Mouse (Mus musculus) CH12.LX (cell line): ENCODE data around the gene Aurkb. TPM values are rescaled to one million over a fixed set of nuclear protein-coding genes. Genes with fewer than 3 reads are reported as not detected.
A peak's percentile ranks its signal among the peaks of the same experiment; 100 is the strongest.

Experiments
- DNase-seq: peaks from one replicate; pipeline ENCODE4 v3.0.0-alpha.2; 2013; ENCODE audit errors: extremely low read depth
- H3K27ac ChIP-seq: 2 replicates; pipeline ENCODE4 v1.5.1; 2012; ENCODE audit warnings: low read depth, mild to moderate bottlenecking, control low read depth, moderate library complexity; ENCODE audit not compliant: insufficient read depth
- H3K27me3 ChIP-seq: replicated peaks from 2 replicates; pipeline ENCODE3; 2012; ENCODE audit warnings: inconsistent platforms
- H3K36me3 ChIP-seq, 2 experiments: replicated peaks in 1 of 2; 2 replicates each; pipeline versions ENCODE3 to v1.6.1; 2012; ENCODE audit warnings: inconsistent platforms in 1 of 2, low read length in 1 of 2, mild to moderate bottlenecking in 1 of 2, mixed read lengths in 1 of 2, moderate library complexity in 1 of 2; ENCODE audit not compliant: control insufficient read depth in 1 of 2, insufficient read depth in 1 of 2
- H3K4me1 ChIP-seq, 2 experiments: 2 replicates each; pipeline ENCODE4 v1.6.1; 2012; ENCODE audit warnings: inconsistent platforms in 1 of 2, moderate library complexity in 1 of 2; ENCODE audit not compliant: insufficient read depth in 2 of 2, control insufficient read depth in 1 of 2
- H3K4me2 ChIP-seq: 2 replicates; pipeline ENCODE4 v1.6.1; 2012; ENCODE audit warnings: low read depth, mild to moderate bottlenecking, control low read depth; ENCODE audit not compliant: poor library complexity, insufficient read depth, severe bottlenecking
- H3K4me3 ChIP-seq, 3 experiments: fragments of 150-350 bp in 1 of 3; sonication (generic) in 1 of 3; replicated peaks in 1 of 3; 2 replicates each; pipeline versions ENCODE3 to v1.5.1; 2011 to 2012; ENCODE audit warnings: low read depth in 2 of 3, low read length in 2 of 3, mild to moderate bottlenecking in 2 of 3, moderate library complexity in 2 of 3, control low read depth in 1 of 3, improper control_type of control experiment in 1 of 3, inconsistent platforms in 1 of 3, mixed read lengths in 1 of 3; ENCODE audit not compliant: poor library complexity in 1 of 3
- H3K79me2 ChIP-seq: replicated peaks from 2 replicates; pipeline ENCODE4 v1.6.1; 2012; ENCODE audit warnings: mild to moderate bottlenecking, moderate library complexity; ENCODE audit not compliant: control insufficient read depth, poor library complexity, insufficient read depth, severe bottlenecking; ENCODE audit errors: extremely low read depth
- H3K9ac ChIP-seq: 2 replicates; pipeline ENCODE4 v1.6.1; 2012; ENCODE audit warnings: low read depth, mild to moderate bottlenecking, control low read depth, moderate library complexity; ENCODE audit not compliant: insufficient read depth
- H3K9me3 ChIP-seq: replicated peaks from 2 replicates; pipeline ENCODE3; 2012; ENCODE audit warnings: low read length, inconsistent platforms, mixed read lengths
- BHLHE40 ChIP-seq: IDR thresholded peaks from 2 replicates; pipeline ENCODE4 v1.6.1; 2011; ENCODE audit warnings: mild to moderate bottlenecking, low read depth, low read length, improper control_type of control experiment
- CHD1 ChIP-seq: IDR thresholded peaks from 2 replicates; pipeline ENCODE4 v1.6.1; 2012; ENCODE audit warnings: low read depth, low read length, improper control_type of control experiment, inconsistent platforms
- CHD2 ChIP-seq: IDR thresholded peaks from 2 replicates; pipeline ENCODE4 v1.6.1; 2011; ENCODE audit warnings: low read length, improper control_type of control experiment
- CTCF ChIP-seq, 2 experiments: IDR thresholded peaks in 1 of 2; conservative IDR thresholded peaks in 1 of 2; 2 replicates each; pipeline ENCODE4 v1.5.1; 2011 to 2012; ENCODE audit warnings: low read depth in 2 of 2, low read length in 2 of 2, improper control_type of control experiment in 1 of 2, inconsistent platforms in 1 of 2, mild to moderate bottlenecking in 1 of 2, moderate library complexity in 1 of 2
- E2F4 ChIP-seq: IDR thresholded peaks from 2 replicates; pipeline ENCODE4 v1.6.1; 2011; ENCODE audit warnings: low read depth, low read length, improper control_type of control experiment; ENCODE audit not compliant: insufficient replicate concordance
- ELF1 ChIP-seq: IDR thresholded peaks from 2 replicates; pipeline ENCODE4 v1.6.1; 2014; ENCODE audit warnings: low read depth, mild to moderate bottlenecking, inconsistent platforms, low read length, improper control_type of control experiment
- EP300 ChIP-seq: IDR thresholded peaks from 2 replicates; pipeline ENCODE4 v1.6.1; 2011; ENCODE audit warnings: low read length, improper control_type of control experiment
- ETS1 ChIP-seq: conservative IDR thresholded peaks from 2 replicates; pipeline ENCODE4 v1.6.1; 2012; ENCODE audit warnings: low read depth, mild to moderate bottlenecking, inconsistent platforms, low read length, improper control_type of control experiment, moderate library complexity
- GABPA ChIP-seq: IDR thresholded peaks from 2 replicates; pipeline ENCODE4 v1.6.1; 2012; ENCODE audit warnings: low read depth, low read length, improper control_type of control experiment, inconsistent platforms; ENCODE audit not compliant: insufficient replicate concordance
- HCFC1 ChIP-seq: IDR thresholded peaks from 2 replicates; pipeline ENCODE4 v1.6.1; 2012; ENCODE audit warnings: low read depth, mild to moderate bottlenecking, inconsistent platforms, low read length, improper control_type of control experiment
- IRF4 ChIP-seq: IDR thresholded peaks from 2 replicates; pipeline ENCODE4 v1.6.1; 2014; ENCODE audit warnings: low read depth, mild to moderate bottlenecking, inconsistent platforms, low read length, improper control_type of control experiment
- JUN ChIP-seq: IDR thresholded peaks from 2 replicates; pipeline ENCODE4 v1.6.1; 2011; ENCODE audit warnings: low read depth, mild to moderate bottlenecking, low read length, improper control_type of control experiment, moderate library complexity; ENCODE audit not compliant: insufficient read depth
- JUND ChIP-seq: conservative IDR thresholded peaks from 2 replicates; pipeline ENCODE4 v1.6.1; 2011; ENCODE audit warnings: low read depth, low read length, improper control_type of control experiment
- KAT2A ChIP-seq: IDR thresholded peaks from 2 replicates; pipeline ENCODE4 v1.6.1; 2012; ENCODE audit warnings: low read length, improper control_type of control experiment, inconsistent platforms; ENCODE audit not compliant: insufficient replicate concordance
- MAFK ChIP-seq: IDR thresholded peaks from 2 replicates; pipeline ENCODE4 v1.6.1; 2011; ENCODE audit warnings: low read length, improper control_type of control experiment; ENCODE audit not compliant: insufficient replicate concordance
- MAX ChIP-seq: IDR thresholded peaks from 2 replicates; pipeline ENCODE4 v1.6.1; 2011; ENCODE audit warnings: low read length, improper control_type of control experiment
- MAZ ChIP-seq: IDR thresholded peaks from 2 replicates; pipeline ENCODE4 v1.6.1; 2012; ENCODE audit warnings: low read depth, mild to moderate bottlenecking, inconsistent platforms, low read length, improper control_type of control experiment, moderate library complexity
- MEF2A ChIP-seq: IDR thresholded peaks from 2 replicates; pipeline ENCODE4 v1.6.1; 2014; ENCODE audit warnings: low read depth, mild to moderate bottlenecking, inconsistent platforms, low read length, improper control_type of control experiment, borderline replicate concordance
- MXI1 ChIP-seq: IDR thresholded peaks from 2 replicates; pipeline ENCODE4 v1.6.1; 2011; ENCODE audit warnings: mild to moderate bottlenecking, low read depth, low read length, improper control_type of control experiment
- MYC ChIP-seq: IDR thresholded peaks from 2 replicates; pipeline ENCODE4 v1.6.1; 2011; ENCODE audit warnings: low read depth, mild to moderate bottlenecking, improper control_type of control experiment, low read length
- NELFE ChIP-seq: IDR thresholded peaks from 2 replicates; pipeline ENCODE4 v1.6.1; 2011; ENCODE audit warnings: low read depth, low read length, improper control_type of control experiment
- NRF1 ChIP-seq: IDR thresholded peaks from 2 replicates; pipeline ENCODE4 v1.6.1; 2014; ENCODE audit warnings: low read depth, mild to moderate bottlenecking, inconsistent platforms, low read length, improper control_type of control experiment, moderate library complexity
- PAX5 ChIP-seq: IDR thresholded peaks from 2 replicates; pipeline ENCODE4 v1.6.1; 2012; ENCODE audit warnings: low read length, inconsistent platforms, mixed read lengths
- POLR2A ChIP-seq: IDR thresholded peaks from 2 replicates; pipeline ENCODE4 v1.6.1; 2011; ENCODE audit warnings: low read depth, mild to moderate bottlenecking, improper control_type of control experiment, low read length
- POLR2AphosphoS2 ChIP-seq: IDR thresholded peaks from 2 replicates; pipeline ENCODE4 v1.6.1; 2011; ENCODE audit warnings: low read depth, low read length, improper control_type of control experiment
- RAD21 ChIP-seq: IDR thresholded peaks from 2 replicates; pipeline ENCODE4 v1.6.1; 2011; ENCODE audit warnings: low read depth, mild to moderate bottlenecking, low read length, improper control_type of control experiment, moderate library complexity
- RCOR1 ChIP-seq: conservative IDR thresholded peaks from 2 replicates; pipeline ENCODE4 v1.6.1; 2012; ENCODE audit warnings: low read depth, mild to moderate bottlenecking, inconsistent platforms, low read length, improper control_type of control experiment
- SIN3A ChIP-seq: IDR thresholded peaks from 2 replicates; pipeline ENCODE4 v1.6.1; 2012; ENCODE audit warnings: low read length, improper control_type of control experiment, inconsistent platforms
- SMC3 ChIP-seq: IDR thresholded peaks from 2 replicates; pipeline ENCODE4 v1.6.1; 2011; ENCODE audit warnings: low read depth, low read length, improper control_type of control experiment
- TBP ChIP-seq: conservative IDR thresholded peaks from 2 replicates; pipeline ENCODE4 v1.6.1; 2011; ENCODE audit warnings: low read depth, low read length, improper control_type of control experiment
- TCF12 ChIP-seq: IDR thresholded peaks from 2 replicates; pipeline ENCODE4 v1.6.1; 2014; ENCODE audit warnings: low read depth, mild to moderate bottlenecking, inconsistent platforms, low read length, improper control_type of control experiment
- UBTF ChIP-seq: IDR thresholded peaks from 2 replicates; pipeline ENCODE4 v1.6.1; 2012; ENCODE audit warnings: low read depth, mild to moderate bottlenecking, inconsistent platforms, low read length, improper control_type of control experiment, moderate library complexity
- USF1 ChIP-seq: IDR thresholded peaks from 2 replicates; pipeline ENCODE4 v1.6.1; 2014; ENCODE audit warnings: low read depth, mild to moderate bottlenecking, inconsistent platforms, low read length, improper control_type of control experiment
- USF2 ChIP-seq: conservative IDR thresholded peaks from 2 replicates; pipeline ENCODE4 v1.6.1; 2011; ENCODE audit warnings: low read depth, low read length, improper control_type of control experiment
- ZC3H11A ChIP-seq: IDR thresholded peaks from 2 replicates; pipeline ENCODE4 v1.6.1; 2012; ENCODE audit warnings: low read depth, mild to moderate bottlenecking, inconsistent platforms, low read length, improper control_type of control experiment
- ZKSCAN1 ChIP-seq: IDR thresholded peaks from 2 replicates; pipeline ENCODE4 v1.6.1; 2012; ENCODE audit warnings: low read depth, inconsistent platforms, low read length, improper control_type of control experiment, borderline replicate concordance
- ZMIZ1 ChIP-seq: IDR thresholded peaks from 2 replicates; pipeline ENCODE4 v1.6.1; 2012; ENCODE audit warnings: low read depth, mild to moderate bottlenecking, inconsistent platforms, low read length, improper control_type of control experiment
- ZNF384 ChIP-seq: IDR thresholded peaks from 2 replicates; pipeline ENCODE4 v1.6.1; 2012; ENCODE audit warnings: low read depth, low read length, improper control_type of control experiment, inconsistent platforms
- dilution Hi-C: fragments of 300-500 bp; cut with MboI; formaldehyde crosslinking; loops from 2 replicates; pipeline ENCODE4 v1.14.3; 2020; ENCODE audit warnings: low sequenced_read_pairs; ENCODE audit not compliant: extremely low pct_unique_long_range_greater_than_20kb, extremely low pct_ligation_motif_present
- in situ Hi-C: fragments of 300-500 bp; cut with MboI; formaldehyde crosslinking; loops from 3 replicates; pipeline ENCODE4 v1.14.3; 2019; ENCODE audit warnings: low sequenced_read_pairs, low pct_ligation_motif_present, low pct_unique_long_range_greater_than_20kb, mixed read lengths
- polyA plus RNA-seq: library from polyadenylated mRNA; unstranded; fragments of >175 nt; gene quantifications from 2 replicates; pipeline ENCODE4 v1.2.1, GENCODE M21; 2012; ENCODE audit warnings: low read depth; ENCODE audit not compliant: insufficient read length
- total RNA-seq, 2 experiments: library from RNA; depleted of rRNA; stranded (reverse); fragments of 300-350 nt in 1 of 2; fragments of >200 nt in 1 of 2; gene quantifications; 2 replicates each; pipeline ENCODE4 v1.2.3; 2012 to 2014

Gene Aurkb
- total and polyA plus RNA-seq, 3 experiments = 170 to 200 (median 190) TPM

DNA sequence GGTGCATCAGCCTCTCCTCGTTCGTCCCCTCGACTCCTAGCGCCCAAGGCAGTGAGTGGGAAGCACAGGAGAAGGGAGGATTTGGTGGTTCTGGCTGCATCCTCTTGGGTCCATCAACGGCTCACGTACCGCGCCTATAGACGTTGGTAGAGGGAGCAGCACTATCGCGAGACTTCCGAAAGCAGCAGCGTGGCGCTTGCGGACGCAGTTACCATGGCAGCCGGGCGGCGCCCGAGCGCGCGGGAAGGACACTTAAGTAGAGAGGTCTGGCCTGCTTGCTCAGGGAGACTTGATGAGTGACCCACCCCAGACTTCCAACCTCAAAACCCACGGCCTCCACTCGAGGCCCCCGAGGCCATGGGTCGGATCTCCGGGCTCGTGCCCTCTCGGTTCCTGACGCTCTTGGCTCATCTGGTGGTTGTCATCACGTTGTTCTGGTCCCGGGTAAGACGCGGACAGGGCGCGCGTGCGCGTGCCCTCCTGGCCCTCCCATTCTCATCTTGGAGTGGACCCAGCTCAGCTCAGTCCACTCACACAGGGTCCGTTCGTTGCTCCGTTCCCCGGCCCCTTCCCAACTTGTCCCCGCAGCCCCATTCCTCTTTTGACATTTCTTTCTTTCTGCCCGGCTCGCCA lies 25.3 kb downstream of the Aurkb start, which contains the start of gene Tmem107:
TSS of gene Tmem107 (plus strand) at position 217 of the 633 bp plus-strand sequence.
- TF ChIP-seq TCF12 = peak; percentile 76
- no peak for TF ChIP-seq ZKSCAN1
- peak; percentile 65 for TF ChIP-seq BHLHE40
- TF ChIP-seq GABPA = no peak
- no peak for TF ChIP-seq RCOR1
- TF ChIP-seq UBTF = 0 out of 2 replicates have a peak, but pooled peaks have one; percentile 0
- peak; percentile 92; the same call in 1 of the 2 replicates for TF ChIP-seq E2F4
- TF ChIP-seq MEF2A = no peak; the same call in none of the 2 replicates
- TF ChIP-seq EP300 = no peak
- TF ChIP-seq SIN3A = peak; percentile 98
- peak; percentile 88 for TF ChIP-seq POLR2AphosphoS2
- peak; percentile 94 for TF ChIP-seq MYC
- peak; percentile 8; the same call in 1 of the 2 replicates for TF ChIP-seq ELF1
- no peak for TF ChIP-seq ZC3H11A
- peak; percentile 97 for TF ChIP-seq POLR2A
- peak; percentile 88 for TF ChIP-seq MAX
- TF ChIP-seq SMC3 = no peak
- no peak for TF ChIP-seq PAX5
- TF ChIP-seq MXI1 = peak; percentile 99
- no peak; the same call in 1 of the 2 replicates for TF ChIP-seq KAT2A
- TF ChIP-seq CTCF (conservative IDR thresholded peaks at IDR 0.05 in 1 of 2, IDR thresholded peaks at IDR 0.05 in 1 of 2; ENCODE audit: low read depth in 2 of 2, low read length in 2 of 2) = no peak
- no peak for TF ChIP-seq ZNF384
- TF ChIP-seq NRF1 = peak; percentile 89
- TF ChIP-seq MAZ = no peak
- no peak for TF ChIP-seq RAD21
- no peak for TF ChIP-seq JUN
- TF ChIP-seq JUND = no peak
- no peak for TF ChIP-seq CHD1
- TF ChIP-seq USF2 = no peak
- no peak for TF ChIP-seq USF1
- TF ChIP-seq CHD2 = peak; percentile 100
- TF ChIP-seq HCFC1 = peak; percentile 64
- TF ChIP-seq NELFE = peak; percentile 96
- TF ChIP-seq TBP = peak; percentile 85
- peak; percentile 83; the same call in 1 of the 2 replicates for TF ChIP-seq ZMIZ1
- TF ChIP-seq MAFK = no peak
- TF ChIP-seq IRF4 = no peak; the same call in 1 of the 2 replicates
- TF ChIP-seq ETS1 = no peak; the same call in 1 of the 2 replicates
- in situ Hi-C loops (no loop called here), dilution Hi-C loops (no loop called here)
- Histone ChIP-seq H3K27ac (peak within 1 kb of the TSS; percentile 59), H3K9ac (peak within 1 kb of the TSS; percentile 88), H3K4me1 (peaks cover 17 to 45% of the 10 kb centered on the region in 2 experiments), H3K4me3 (peak within 1 kb of the TSS; percentile 56 to 73 (median 72)), H3K9me3 (no peaks in the 10 kb centered on the region), H3K36me3 (no peaks in the 10 kb centered on the region), H3K79me2 (no peaks in the 10 kb centered on the region), H3K4me2 (peak within 1 kb of the TSS; percentile 85), H3K27me3 (peaks cover 3% of the 10 kb centered on the region)
- peak; percentile 97 for DNase-seq
